Mouse (Mus musculus): ENCODE results near the gene Jam3.

Gene Jam3

GRCm38 (mm10) chr9:27154763-27155530 is at the start of gene Jam3:
Jam3 (minus strand) TSS chr9:27155421.
- DNase-seq: peak; percentile 91 to 92

DNA sequence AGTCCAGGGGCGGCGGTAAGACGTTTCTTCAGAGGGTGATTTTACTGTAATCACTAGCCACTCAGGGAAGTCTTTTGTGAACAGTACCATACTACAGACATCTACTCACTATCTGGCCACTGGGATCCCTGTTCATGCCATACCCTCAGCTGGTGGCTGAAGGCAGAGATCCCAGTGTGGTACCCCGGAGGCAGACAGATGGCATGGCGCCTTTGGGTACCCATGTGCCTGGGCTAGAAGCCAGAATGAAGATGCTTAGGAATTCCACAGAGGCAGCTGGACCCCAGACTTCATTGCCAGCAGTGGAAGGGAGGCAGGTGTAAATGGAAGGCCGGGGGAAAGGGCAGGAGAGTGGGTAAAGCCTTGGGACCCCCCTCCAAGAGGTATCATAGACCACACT is 49.0 kb upstream of the Jam3 start:
- DNase-seq: no peak

DNA sequence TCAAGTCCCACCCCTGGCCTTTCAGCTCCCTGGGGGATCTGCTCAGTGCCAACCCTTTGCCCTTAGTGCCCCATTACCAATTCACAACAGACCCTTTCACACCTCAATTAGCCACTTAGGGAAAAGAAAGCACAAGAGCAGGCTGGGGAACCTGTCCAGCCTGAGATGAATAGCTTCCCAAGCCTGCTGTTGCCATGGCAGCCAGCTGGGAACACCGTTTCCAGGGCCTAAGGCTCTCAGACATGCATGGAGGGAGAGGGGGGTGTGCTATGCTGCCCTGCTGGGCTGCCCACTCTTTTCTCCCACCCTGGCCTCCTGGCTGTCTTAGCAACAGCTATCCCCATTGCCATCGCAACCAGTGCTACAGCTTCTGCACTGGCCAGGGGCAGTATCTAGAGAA is 47.9 kb upstream of the Jam3 start:
- peak in 1 of 2 experiments; percentile 12 for DNase-seq

GRCm38 (mm10) chr9:27201472-27202219 is 46.4 kb upstream of the Jam3 start:
- DNase-seq: peak in 1 of 2 experiments; percentile 27

GRCm38 (mm10) chr9:27193592-27194080 is 38.4 kb upstream of the Jam3 start:
- peak; percentile 79 to 86 for DNase-seq

GRCm38 (mm10) chr9:27192761-27193591 is 37.8 kb upstream of the Jam3 start:
- DNase-seq: peak; percentile 18 to 42

DNA sequence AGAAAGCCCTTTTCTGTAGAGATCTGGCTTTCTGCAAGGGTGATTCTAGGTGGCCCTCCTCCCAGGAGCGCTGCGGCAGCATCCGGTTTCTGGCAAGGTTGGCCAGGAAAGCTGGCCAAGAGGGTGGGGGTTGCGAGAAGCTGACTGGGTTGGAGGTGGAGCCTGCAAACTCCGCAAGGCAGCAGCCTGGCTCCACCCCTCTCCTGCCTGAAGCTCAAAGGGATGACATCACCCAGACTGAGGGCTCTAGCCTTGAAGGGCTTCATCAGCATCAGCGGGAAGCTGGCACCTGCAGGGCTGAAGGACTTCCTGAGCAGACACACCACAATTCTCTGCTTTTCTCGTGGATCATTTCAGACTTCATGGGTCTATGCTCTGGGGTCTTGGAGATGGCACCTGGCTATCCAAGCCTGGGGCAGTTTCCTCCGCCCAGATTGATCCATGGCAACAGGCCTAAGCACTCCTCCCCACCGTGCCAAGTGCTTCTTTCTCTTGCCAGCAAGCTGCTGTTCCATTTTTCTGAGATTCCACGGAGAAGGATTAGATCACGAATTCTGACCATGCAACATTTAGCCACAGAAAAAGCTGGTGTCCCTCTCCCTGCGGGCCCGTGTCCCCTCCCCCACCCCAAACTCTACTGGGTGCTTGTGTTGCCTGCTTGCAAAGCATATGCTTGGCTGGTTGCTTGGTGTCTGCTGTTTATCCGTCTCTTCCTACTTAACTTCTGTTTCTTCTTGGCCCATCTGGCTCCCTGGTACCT is 37.0 kb upstream of the Jam3 start:
- peak; percentile 93 to 96 for DNase-seq

DNA sequence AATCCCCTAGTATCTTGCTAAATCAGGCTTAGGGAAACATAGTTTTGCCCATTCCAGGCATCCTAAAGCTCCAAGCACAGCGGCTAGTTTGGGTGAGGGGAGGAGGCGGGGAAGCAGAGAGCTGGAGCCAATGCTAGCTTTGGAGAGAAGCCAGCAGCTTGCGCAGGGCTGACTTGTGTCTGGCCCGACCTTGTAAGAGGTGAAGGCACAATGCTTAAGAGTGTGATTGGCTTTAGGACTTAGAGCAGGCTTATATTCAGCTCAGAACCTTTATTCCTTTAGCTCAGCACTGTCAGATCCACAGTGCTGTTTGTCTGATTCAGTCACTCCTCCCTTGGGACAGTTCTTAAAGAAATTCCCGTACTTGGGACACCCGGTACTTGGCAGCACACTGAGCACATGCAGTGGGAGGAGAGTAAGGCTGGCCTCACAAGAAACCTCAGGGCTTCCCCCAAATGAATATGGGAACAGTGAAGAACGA is 36.3 kb upstream of the Jam3 start:
- peak; percentile 69 to 73 for DNase-seq

- peak in 1 of 2 experiments; percentile 11 for DNase-seq
These were observed 35.2 kb upstream of the Jam3 start for GRCm38 (mm10) chr9:27190461-27190860.

GRCm38 (mm10) chr9:27189306-27189705 is 34.1 kb upstream of the Jam3 start:
- peak in 1 of 2 experiments; percentile 17 for DNase-seq

DNA sequence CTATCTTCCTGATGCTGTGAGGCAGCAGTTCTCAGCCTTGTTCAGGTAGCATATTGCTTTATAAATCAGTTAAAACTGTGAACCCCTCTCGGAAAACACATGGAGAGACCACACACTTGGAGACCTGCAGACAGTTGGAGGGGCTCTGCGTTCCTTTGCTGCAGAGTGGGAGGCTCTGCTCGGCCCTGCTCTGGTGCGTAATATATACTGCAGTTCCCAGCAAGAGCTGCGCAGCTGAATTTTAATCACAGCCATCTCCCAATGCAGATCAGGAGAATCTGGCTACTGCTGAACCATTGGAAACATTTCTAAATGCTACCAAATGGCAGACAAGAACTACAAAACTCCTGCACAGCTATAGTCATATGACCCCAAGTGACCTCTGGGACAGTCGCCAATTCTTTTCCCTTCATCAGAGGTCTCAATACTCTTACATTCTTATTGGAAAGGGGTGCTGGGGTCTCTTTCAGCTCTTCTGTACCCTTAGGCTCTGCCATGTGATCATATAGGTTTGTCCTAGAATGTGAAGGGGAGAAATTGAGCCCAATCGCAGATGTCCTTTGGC is 33.5 kb upstream of the Jam3 start:
- no peak for DNase-seq

- no peak for DNase-seq
These were observed 30.6 kb upstream of the Jam3 start for GRCm38 (mm10) chr9:27185820-27186219.

DNA sequence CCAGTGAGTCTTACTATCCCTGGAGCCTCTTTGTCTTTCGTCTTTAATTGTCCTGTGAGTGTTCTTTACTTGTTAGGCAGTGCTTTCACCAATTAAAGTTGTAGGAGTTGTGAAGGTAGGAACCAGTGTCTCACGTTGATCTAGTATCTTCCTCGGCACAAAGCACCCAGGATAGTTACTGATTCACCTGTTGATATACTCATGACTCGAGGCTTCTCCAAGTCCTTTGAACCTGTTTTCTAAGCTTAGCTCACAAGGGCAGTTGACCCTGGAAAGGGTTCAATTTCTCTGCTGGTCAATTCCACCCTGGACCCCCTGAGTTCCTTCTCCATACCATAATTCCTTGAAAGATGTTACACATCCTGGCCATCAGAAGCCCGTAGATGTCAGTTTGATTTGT is 26.9 kb upstream of the Jam3 start:
- no peak for DNase-seq

DNA sequence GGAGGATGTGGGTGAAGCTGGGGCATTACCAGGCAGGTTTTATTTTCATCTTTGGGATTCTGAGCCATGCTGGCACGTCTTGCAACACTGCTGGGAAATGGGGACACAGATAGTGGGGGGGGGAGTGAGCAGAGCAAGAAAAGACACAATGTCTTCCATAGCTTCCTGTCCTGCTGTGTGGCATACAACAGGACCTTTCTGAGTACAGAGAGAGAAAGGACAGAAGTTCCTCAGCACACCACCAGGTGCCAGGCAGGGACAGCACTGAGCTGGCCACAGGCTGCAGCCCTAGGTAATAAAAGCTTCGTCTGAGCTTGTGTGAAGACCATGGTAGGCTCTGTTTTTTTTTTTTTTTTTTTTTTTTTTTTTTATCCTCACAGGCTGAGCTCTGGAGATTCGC is 25.3 kb upstream of the Jam3 start:
- peak; percentile 41 to 52 for DNase-seq

- no peak for DNase-seq
These were observed 23.7 kb upstream of the Jam3 start for GRCm38 (mm10) chr9:27178935-27179334.

DNA sequence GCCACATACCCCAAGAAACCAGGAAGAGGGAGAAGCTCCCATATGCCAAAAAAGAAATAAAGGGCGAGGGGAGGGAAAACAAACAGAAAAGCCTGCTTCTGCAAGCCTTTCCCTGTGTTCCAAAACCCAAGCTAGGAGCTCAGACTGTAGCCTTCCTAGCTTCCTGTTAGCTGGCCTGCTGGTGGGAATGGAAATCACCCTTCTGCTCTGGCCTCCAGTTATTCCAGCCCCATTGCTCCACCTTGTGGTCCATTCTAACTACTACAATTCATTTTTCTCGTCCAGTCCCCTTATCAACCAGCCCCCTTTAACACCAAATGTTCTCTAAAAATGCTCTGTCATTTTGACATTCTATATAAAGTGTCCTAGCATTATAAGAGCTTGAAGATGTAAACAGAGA is 20.9 kb upstream of the Jam3 start:
- peak; percentile 75 to 79 for DNase-seq

- DNase-seq: no peak
These were observed 20.5 kb upstream of the Jam3 start for GRCm38 (mm10) chr9:27175682-27176081.

DNA sequence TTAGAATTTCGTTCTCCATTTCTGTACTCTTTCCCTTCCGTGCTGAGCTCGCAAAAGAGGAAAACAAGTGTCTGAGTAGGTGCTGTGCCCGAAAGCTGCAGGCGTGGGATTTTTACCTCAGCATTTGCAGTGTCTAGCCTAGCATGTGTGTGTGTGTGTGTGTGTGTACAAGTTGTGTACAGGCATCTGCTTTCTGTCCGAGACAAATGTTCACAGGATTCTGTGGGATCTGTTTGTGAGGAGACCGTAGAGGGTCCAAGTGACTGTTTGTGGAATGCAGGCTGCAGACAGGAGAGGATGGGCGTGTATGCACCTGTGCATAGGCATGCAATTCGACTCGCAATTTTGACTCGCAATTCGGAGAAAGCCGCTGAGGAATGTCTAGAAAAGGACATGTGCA is 20.0 kb upstream of the Jam3 start:
- DNase-seq: no peak

GRCm38 (mm10) chr9:27174079-27174478 is 18.9 kb upstream of the Jam3 start:
- DNase-seq: no peak

- no peak for DNase-seq
These were observed 18.4 kb upstream of the Jam3 start for GRCm38 (mm10) chr9:27173646-27174045.

DNA sequence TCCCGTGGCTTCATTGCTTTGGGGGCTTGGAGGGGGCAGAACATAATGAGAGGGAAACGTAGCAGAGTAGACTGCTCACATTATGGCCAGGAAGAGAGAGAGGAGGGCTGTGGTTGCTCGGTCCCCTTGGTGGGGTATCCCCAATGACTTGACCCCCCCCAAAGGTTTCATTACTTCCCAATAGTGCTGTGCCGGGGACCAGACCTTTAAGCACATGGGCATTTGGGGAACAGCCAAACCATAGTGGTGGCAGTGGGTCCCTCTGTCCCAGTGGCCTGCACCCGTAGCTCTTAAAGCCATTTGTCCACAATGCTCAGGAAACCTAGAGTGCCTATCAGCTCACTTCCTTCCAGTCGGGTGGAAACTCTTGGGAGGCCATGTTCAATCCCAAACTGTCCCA is 17.6 kb upstream of the Jam3 start:
- no peak for DNase-seq

- DNase-seq: no peak
These were observed 15.5 kb upstream of the Jam3 start for GRCm38 (mm10) chr9:27170726-27171125.

All from cerebellum, adult 18-20 months (tissue).